Mouse (Mus musculus) CH12.LX (cell line): ENCODE measurements at regions not wholly inside any gene's neighbourhood (a gene's known extent, or its start where the extent isn't known, plus 50 kb on each side); places are given as distances from the start of the nearest gene placed in this dataset.

Experiments used
- DNase-seq: peaks from one replicate; pipeline ENCODE4 v3.0.0-alpha.2; 2013; ENCODE audit errors: extremely low read depth
- H3K27ac ChIP-seq: 2 replicates; pipeline ENCODE4 v1.5.1; 2012; ENCODE audit warnings: low read depth, mild to moderate bottlenecking, control low read depth, moderate library complexity; ENCODE audit not compliant: insufficient read depth
- H3K27me3 ChIP-seq: replicated peaks from 2 replicates; pipeline ENCODE3; 2012; ENCODE audit warnings: inconsistent platforms
- H3K36me3 ChIP-seq, 2 experiments: replicated peaks in 1 of 2; 2 replicates each; pipeline versions ENCODE3 to v1.6.1; 2012; ENCODE audit warnings: inconsistent platforms in 1 of 2, low read length in 1 of 2, mild to moderate bottlenecking in 1 of 2, mixed read lengths in 1 of 2, moderate library complexity in 1 of 2; ENCODE audit not compliant: control insufficient read depth in 1 of 2, insufficient read depth in 1 of 2
- H3K4me1 ChIP-seq, 2 experiments: 2 replicates each; pipeline ENCODE4 v1.6.1; 2012; ENCODE audit warnings: inconsistent platforms in 1 of 2, moderate library complexity in 1 of 2; ENCODE audit not compliant: insufficient read depth in 2 of 2, control insufficient read depth in 1 of 2
- H3K4me2 ChIP-seq: 2 replicates; pipeline ENCODE4 v1.6.1; 2012; ENCODE audit warnings: low read depth, mild to moderate bottlenecking, control low read depth; ENCODE audit not compliant: poor library complexity, insufficient read depth, severe bottlenecking
- H3K4me3 ChIP-seq, 3 experiments: fragments of 150-350 bp in 1 of 3; sonication (generic) in 1 of 3; replicated peaks in 1 of 3; 2 replicates each; pipeline versions ENCODE3 to v1.5.1; 2011 to 2012; ENCODE audit warnings: low read depth in 2 of 3, low read length in 2 of 3, mild to moderate bottlenecking in 2 of 3, moderate library complexity in 2 of 3, control low read depth in 1 of 3, improper control_type of control experiment in 1 of 3, inconsistent platforms in 1 of 3, mixed read lengths in 1 of 3; ENCODE audit not compliant: poor library complexity in 1 of 3
- H3K79me2 ChIP-seq: replicated peaks from 2 replicates; pipeline ENCODE4 v1.6.1; 2012; ENCODE audit warnings: mild to moderate bottlenecking, moderate library complexity; ENCODE audit not compliant: control insufficient read depth, poor library complexity, insufficient read depth, severe bottlenecking; ENCODE audit errors: extremely low read depth
- H3K9ac ChIP-seq: 2 replicates; pipeline ENCODE4 v1.6.1; 2012; ENCODE audit warnings: low read depth, mild to moderate bottlenecking, control low read depth, moderate library complexity; ENCODE audit not compliant: insufficient read depth
- H3K9me3 ChIP-seq: replicated peaks from 2 replicates; pipeline ENCODE3; 2012; ENCODE audit warnings: low read length, inconsistent platforms, mixed read lengths
- BHLHE40 ChIP-seq: IDR thresholded peaks from 2 replicates; pipeline ENCODE4 v1.6.1; 2011; ENCODE audit warnings: mild to moderate bottlenecking, low read depth, low read length, improper control_type of control experiment
- CHD1 ChIP-seq: IDR thresholded peaks from 2 replicates; pipeline ENCODE4 v1.6.1; 2012; ENCODE audit warnings: low read depth, low read length, improper control_type of control experiment, inconsistent platforms
- CHD2 ChIP-seq: IDR thresholded peaks from 2 replicates; pipeline ENCODE4 v1.6.1; 2011; ENCODE audit warnings: low read length, improper control_type of control experiment
- CTCF ChIP-seq, 2 experiments: IDR thresholded peaks in 1 of 2; conservative IDR thresholded peaks in 1 of 2; 2 replicates each; pipeline ENCODE4 v1.5.1; 2011 to 2012; ENCODE audit warnings: low read depth in 2 of 2, low read length in 2 of 2, improper control_type of control experiment in 1 of 2, inconsistent platforms in 1 of 2, mild to moderate bottlenecking in 1 of 2, moderate library complexity in 1 of 2
- ETS1 ChIP-seq: conservative IDR thresholded peaks from 2 replicates; pipeline ENCODE4 v1.6.1; 2012; ENCODE audit warnings: low read depth, mild to moderate bottlenecking, inconsistent platforms, low read length, improper control_type of control experiment, moderate library complexity
- GABPA ChIP-seq: IDR thresholded peaks from 2 replicates; pipeline ENCODE4 v1.6.1; 2012; ENCODE audit warnings: low read depth, low read length, improper control_type of control experiment, inconsistent platforms; ENCODE audit not compliant: insufficient replicate concordance
- HCFC1 ChIP-seq: IDR thresholded peaks from 2 replicates; pipeline ENCODE4 v1.6.1; 2012; ENCODE audit warnings: low read depth, mild to moderate bottlenecking, inconsistent platforms, low read length, improper control_type of control experiment
- IRF4 ChIP-seq: IDR thresholded peaks from 2 replicates; pipeline ENCODE4 v1.6.1; 2014; ENCODE audit warnings: low read depth, mild to moderate bottlenecking, inconsistent platforms, low read length, improper control_type of control experiment
- JUN ChIP-seq: IDR thresholded peaks from 2 replicates; pipeline ENCODE4 v1.6.1; 2011; ENCODE audit warnings: low read depth, mild to moderate bottlenecking, low read length, improper control_type of control experiment, moderate library complexity; ENCODE audit not compliant: insufficient read depth
- JUND ChIP-seq: conservative IDR thresholded peaks from 2 replicates; pipeline ENCODE4 v1.6.1; 2011; ENCODE audit warnings: low read depth, low read length, improper control_type of control experiment
- MAFK ChIP-seq: IDR thresholded peaks from 2 replicates; pipeline ENCODE4 v1.6.1; 2011; ENCODE audit warnings: low read length, improper control_type of control experiment; ENCODE audit not compliant: insufficient replicate concordance
- MAX ChIP-seq: IDR thresholded peaks from 2 replicates; pipeline ENCODE4 v1.6.1; 2011; ENCODE audit warnings: low read length, improper control_type of control experiment
- MEF2A ChIP-seq: IDR thresholded peaks from 2 replicates; pipeline ENCODE4 v1.6.1; 2014; ENCODE audit warnings: low read depth, mild to moderate bottlenecking, inconsistent platforms, low read length, improper control_type of control experiment, borderline replicate concordance
- MYC ChIP-seq: IDR thresholded peaks from 2 replicates; pipeline ENCODE4 v1.6.1; 2011; ENCODE audit warnings: low read depth, mild to moderate bottlenecking, improper control_type of control experiment, low read length
- NELFE ChIP-seq: IDR thresholded peaks from 2 replicates; pipeline ENCODE4 v1.6.1; 2011; ENCODE audit warnings: low read depth, low read length, improper control_type of control experiment
- POLR2A ChIP-seq: IDR thresholded peaks from 2 replicates; pipeline ENCODE4 v1.6.1; 2011; ENCODE audit warnings: low read depth, mild to moderate bottlenecking, improper control_type of control experiment, low read length
- RAD21 ChIP-seq: IDR thresholded peaks from 2 replicates; pipeline ENCODE4 v1.6.1; 2011; ENCODE audit warnings: low read depth, mild to moderate bottlenecking, low read length, improper control_type of control experiment, moderate library complexity
- SIN3A ChIP-seq: IDR thresholded peaks from 2 replicates; pipeline ENCODE4 v1.6.1; 2012; ENCODE audit warnings: low read length, improper control_type of control experiment, inconsistent platforms
- TCF12 ChIP-seq: IDR thresholded peaks from 2 replicates; pipeline ENCODE4 v1.6.1; 2014; ENCODE audit warnings: low read depth, mild to moderate bottlenecking, inconsistent platforms, low read length, improper control_type of control experiment
- USF2 ChIP-seq: conservative IDR thresholded peaks from 2 replicates; pipeline ENCODE4 v1.6.1; 2011; ENCODE audit warnings: low read depth, low read length, improper control_type of control experiment
- ZC3H11A ChIP-seq: IDR thresholded peaks from 2 replicates; pipeline ENCODE4 v1.6.1; 2012; ENCODE audit warnings: low read depth, mild to moderate bottlenecking, inconsistent platforms, low read length, improper control_type of control experiment
- ZKSCAN1 ChIP-seq: IDR thresholded peaks from 2 replicates; pipeline ENCODE4 v1.6.1; 2012; ENCODE audit warnings: low read depth, inconsistent platforms, low read length, improper control_type of control experiment, borderline replicate concordance
- ZMIZ1 ChIP-seq: IDR thresholded peaks from 2 replicates; pipeline ENCODE4 v1.6.1; 2012; ENCODE audit warnings: low read depth, mild to moderate bottlenecking, inconsistent platforms, low read length, improper control_type of control experiment
- ZNF384 ChIP-seq: IDR thresholded peaks from 2 replicates; pipeline ENCODE4 v1.6.1; 2012; ENCODE audit warnings: low read depth, low read length, improper control_type of control experiment, inconsistent platforms
- dilution Hi-C: fragments of 300-500 bp; cut with MboI; formaldehyde crosslinking; loops from 2 replicates; pipeline ENCODE4 v1.14.3; 2020; ENCODE audit warnings: low sequenced_read_pairs; ENCODE audit not compliant: extremely low pct_unique_long_range_greater_than_20kb, extremely low pct_ligation_motif_present
- in situ Hi-C: fragments of 300-500 bp; cut with MboI; formaldehyde crosslinking; loops from 3 replicates; pipeline ENCODE4 v1.14.3; 2019; ENCODE audit warnings: low sequenced_read_pairs, low pct_ligation_motif_present, low pct_unique_long_range_greater_than_20kb, mixed read lengths

DNA sequence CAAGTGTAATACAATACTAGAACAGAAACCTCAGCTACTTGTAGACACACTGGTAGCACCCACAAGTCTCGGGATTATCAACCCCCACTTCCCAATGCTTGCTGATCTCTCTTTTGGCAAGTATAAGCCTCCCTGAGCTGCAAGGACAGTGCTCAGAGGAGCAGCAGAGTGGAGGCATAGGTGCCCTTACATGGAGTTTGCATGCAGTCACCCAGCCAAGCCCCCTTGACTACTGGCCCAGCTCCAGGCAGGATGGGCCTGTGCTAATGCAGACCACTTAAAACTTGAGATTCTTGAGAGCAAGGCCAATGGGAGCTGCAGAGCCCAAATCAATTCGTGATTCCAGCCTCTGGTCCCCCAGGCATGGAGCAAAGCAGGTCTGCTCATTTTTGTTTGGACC lies 158.0 kb downstream of the Irx5 start:
- Histone ChIP-seq H3K27ac (no peak overlapping the region), H3K36me3 (no peaks in the 10 kb centered on the region), H3K4me3 (no peak overlapping the region), H3K27me3 (no peaks in the 10 kb centered on the region), H3K9me3 (peaks cover 72% of the 10 kb centered on the region), H3K9ac (no peak overlapping the region), H3K79me2 (no peaks in the 10 kb centered on the region), H3K4me1 (no peaks in the 10 kb centered on the region), H3K4me2 (no peak overlapping the region)
- no peak for TF ChIP-seq MAFK
- no peak for TF ChIP-seq CHD2
- TF ChIP-seq ZMIZ1 = no peak
- no peak for TF ChIP-seq HCFC1
- no peak for DNase-seq
- in situ Hi-C loops = no loop called here
- dilution Hi-C loops = no loop called here

DNA sequence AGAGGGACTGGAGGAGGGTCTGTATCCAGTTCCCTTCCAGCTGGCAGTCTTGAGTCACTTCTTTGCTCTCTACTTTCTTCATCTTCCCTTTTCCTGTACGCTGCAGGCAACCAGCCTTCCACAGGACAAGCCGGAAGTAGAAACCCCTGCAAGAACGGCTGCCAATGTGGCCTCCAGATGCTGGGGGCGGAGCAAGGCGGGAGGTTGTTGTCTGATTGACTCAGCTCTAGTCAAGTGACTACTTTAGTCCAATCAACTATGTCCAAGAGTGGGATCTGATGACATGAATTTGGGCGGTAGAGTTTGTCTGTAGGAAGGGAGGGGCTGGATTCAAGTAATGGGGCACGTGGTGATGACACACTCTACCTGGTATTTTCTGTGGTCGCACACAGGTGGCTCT lies 156.1 kb upstream of the Irx6 start:
- H3K4me3 ChIP-seq = no peak overlapping the region
- no peak overlapping the region for H3K27ac ChIP-seq
- dilution Hi-C loops (no loop called here), in situ Hi-C loops (no loop called here)
- DNase-seq = no peak
- no peak overlapping the region for H3K4me2 ChIP-seq
- H3K4me1 ChIP-seq = no peaks in the 10 kb centered on the region
- no peaks in the 10 kb centered on the region for H3K36me3 ChIP-seq
- peaks cover 72% of the 10 kb centered on the region for H3K9me3 ChIP-seq
- no peaks in the 10 kb centered on the region for H3K27me3 ChIP-seq
- H3K79me2 ChIP-seq = no peaks in the 10 kb centered on the region
- TF ChIP-seq CHD2 (no peak), ETS1 (no peak), ZNF384 (no peak), ZKSCAN1 (no peak)
- TF ChIP-seq, all 38 proteins: peak for 0
- H3K9ac ChIP-seq = no peak overlapping the region

DNA sequence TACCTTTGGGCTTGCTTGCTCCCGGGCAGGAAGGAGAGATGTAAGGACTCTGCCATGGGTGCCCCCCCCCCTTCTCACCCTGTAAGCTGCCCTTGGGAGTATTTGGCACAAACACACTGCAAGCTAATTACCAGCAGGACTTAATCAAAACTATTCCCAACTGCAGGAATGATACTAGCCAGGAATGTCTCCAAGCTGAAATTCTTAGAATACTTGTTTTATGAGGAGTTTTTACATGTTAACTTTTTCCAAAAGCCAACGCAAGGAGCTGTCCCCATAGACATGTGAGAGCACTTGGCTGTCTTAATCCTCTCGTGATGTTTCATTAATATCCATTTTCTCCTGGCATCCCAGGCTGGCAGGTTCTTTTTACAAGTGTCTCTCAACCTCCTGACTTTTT lies 155.6 kb upstream of the Irx6 start:
- H3K79me2 ChIP-seq = no peaks in the 10 kb centered on the region
- no peak overlapping the region for H3K4me2 ChIP-seq
- no peak overlapping the region for H3K9ac ChIP-seq
- no peaks in the 10 kb centered on the region for H3K27me3 ChIP-seq
- dilution Hi-C loops (no loop called here), in situ Hi-C loops (no loop called here)
- TF ChIP-seq JUND (no peak), IRF4 (no peak), MEF2A (no peak), TCF12 (no peak), USF2 (no peak), SIN3A (no peak), JUN (no peak), GABPA (no peak), ZNF384 (no peak), NELFE (no peak), ZC3H11A (no peak), POLR2A (no peak), CHD1 (no peak), MAX (no peak), CTCF (conservative IDR thresholded peaks at IDR 0.05 in 1 of 2, IDR thresholded peaks at IDR 0.05 in 1 of 2; ENCODE audit: low read depth in 2 of 2, low read length in 2 of 2) (no peak), BHLHE40 (no peak), RAD21 (no peak), MYC (no peak)
- no peak overlapping the region for H3K4me3 ChIP-seq
- no peak for DNase-seq
- H3K36me3 ChIP-seq = no peaks in the 10 kb centered on the region
- peaks cover 70% of the 10 kb centered on the region for H3K9me3 ChIP-seq
- no peak overlapping the region for H3K27ac ChIP-seq
- no peaks in the 10 kb centered on the region for H3K4me1 ChIP-seq
